Mouse (Mus musculus) telencephalon, adult 2 months (tissue): Measurements from ENCODE around the gene Rasgef1c.

Source experiments
- DNase-seq: peaks from one replicate; pipeline ENCODE4 v3.0.0-alpha.2; 2011; ENCODE audit warnings: low read depth, low spot score

Rasgef1c gene

DNA sequence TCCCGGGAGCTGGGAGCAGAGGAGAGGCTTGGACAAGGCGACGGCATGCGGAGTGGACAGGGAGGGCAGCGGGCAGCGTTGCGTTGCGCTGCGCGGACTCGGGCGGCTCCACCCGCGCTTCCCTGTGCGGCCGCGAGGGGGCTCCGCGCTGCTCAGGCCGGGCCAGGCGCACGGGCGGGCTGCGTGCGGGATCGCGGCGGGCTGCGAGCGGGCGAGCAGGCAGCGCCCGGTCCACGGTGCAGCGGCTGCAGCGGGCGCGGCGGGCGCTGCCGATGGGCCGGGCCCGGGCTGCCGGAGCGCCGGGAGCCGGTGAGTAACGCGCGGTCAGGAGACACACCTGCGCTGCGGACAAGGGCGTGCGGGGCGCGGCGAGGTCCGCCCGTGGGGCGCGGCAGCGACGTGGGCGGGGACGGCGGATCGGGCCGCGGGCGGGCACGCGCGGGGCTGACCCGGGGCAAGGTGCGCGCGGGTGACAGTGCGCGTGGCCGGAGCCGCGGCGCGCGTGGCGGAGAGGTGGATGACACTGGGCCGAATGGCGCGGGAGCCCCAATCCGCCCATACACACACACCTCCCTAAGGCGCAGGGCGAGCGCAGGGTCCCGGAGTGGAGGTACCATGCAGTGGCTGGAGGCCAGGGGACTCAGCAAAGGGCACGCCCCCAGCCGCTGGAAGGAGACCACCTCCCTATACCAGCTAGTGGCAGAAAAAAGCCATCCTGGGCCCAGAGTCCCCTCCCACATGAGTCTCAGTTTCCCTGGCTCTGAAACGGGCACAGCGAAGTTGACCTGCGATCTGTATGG, at the start of gene Rasgef1c:
Rasgef1c (plus strand) TSS at position 177 of the 800 bp plus-strand sequence.
- DNase-seq, result no peak

DNA sequence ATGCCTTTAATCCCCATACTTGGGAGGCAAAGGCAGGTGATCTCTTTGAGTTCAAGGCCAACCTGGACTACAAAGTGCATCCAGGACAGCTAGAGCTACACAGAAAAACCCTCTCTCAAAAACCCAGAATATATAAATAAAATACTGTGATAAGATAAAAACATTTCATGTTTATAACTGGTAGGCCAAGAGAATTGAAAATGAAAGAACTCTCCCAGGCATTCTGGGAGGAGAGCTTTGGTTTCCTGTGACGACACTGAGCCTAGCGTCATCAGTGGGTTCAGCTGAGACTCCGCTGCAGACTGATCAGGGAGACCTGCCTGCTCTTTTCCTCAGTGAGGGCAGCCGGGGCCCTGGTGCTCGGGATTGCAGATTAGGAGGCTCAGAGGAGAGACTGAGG, 46.5 kb upstream of the Rasgef1c start:
- no peak for DNase-seq

DNA sequence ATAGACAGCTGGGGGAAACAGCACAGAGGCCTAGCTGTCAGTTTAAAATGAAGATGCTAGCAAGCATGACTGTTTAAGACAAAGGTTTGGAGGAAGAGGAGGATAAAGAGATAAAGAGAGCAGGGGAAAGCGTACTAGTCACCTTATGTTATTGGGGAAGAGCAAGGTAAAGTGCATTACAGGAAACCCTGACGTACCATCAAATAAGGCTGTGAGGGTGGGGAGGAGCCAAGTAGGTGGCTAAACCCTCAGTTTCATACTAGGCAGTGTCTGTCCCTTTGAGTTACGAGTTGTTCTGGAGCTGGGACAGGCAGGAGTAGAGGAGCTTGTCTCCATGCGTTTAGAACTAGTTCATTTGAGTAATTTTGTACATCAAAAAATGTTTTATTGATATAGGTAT, 40.5 kb upstream of the Rasgef1c start:
- no peak for DNase-seq

DNA sequence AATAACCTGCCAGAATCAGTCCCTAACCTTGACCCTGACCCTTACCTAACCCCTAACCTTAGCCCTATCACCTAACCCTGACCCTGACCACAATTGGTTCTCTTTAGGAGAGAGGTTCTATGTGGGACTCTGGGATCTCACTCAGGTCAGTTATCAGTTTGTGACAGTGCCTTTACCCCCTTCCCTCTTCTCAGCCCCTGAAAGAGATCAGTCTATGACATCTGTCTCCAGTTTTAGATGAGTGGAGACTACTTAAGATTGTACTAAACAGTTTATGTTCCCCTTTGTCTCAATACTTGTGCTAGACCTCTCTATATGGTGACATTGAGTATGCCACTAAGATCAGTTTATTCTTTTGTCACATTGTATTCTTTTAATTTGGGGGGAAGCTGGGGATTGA, 37.7 kb upstream of the Rasgef1c start:
- no peak for DNase-seq

DNA sequence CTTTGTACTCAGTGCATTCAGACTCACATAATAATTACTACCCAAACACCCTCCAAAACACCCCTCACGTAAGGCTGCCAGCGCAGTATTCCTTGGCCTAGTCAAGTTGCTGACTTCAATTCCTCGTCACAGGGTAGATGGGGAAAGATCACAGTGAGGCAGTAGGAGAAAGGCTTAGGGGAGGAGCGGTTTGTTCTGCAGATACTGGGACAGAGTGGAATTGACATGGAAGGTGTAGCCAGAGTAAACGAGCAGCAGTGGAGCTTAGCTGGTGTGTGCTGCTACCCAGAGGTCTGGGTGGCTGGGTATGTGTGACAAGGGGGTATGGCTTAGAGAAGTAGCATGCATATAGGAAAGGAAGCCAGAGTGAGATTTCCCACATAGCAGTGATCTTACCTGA, 34.3 kb upstream of the Rasgef1c start:
- DNase-seq, result no peak

DNA sequence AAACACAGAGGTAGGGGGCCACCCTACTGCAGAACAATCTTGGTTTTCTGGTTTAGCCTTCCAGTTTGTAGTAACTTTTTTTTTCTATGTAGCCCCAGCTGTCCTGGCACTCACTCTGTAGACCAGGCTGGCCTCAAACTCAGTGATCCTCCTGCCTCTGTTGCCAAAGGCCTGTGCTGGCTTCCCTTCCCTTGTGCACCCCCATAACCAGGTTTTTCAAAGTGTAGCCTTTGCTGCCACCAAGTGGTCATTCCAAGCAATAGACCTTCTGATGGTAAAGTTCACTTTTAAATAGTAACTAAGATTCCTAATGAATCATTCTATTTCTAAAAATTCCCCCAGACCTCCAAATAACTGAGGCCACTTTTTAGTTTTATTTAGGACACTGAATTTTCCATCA, 31.9 kb upstream of the Rasgef1c start:
- no peak for DNase-seq

DNA sequence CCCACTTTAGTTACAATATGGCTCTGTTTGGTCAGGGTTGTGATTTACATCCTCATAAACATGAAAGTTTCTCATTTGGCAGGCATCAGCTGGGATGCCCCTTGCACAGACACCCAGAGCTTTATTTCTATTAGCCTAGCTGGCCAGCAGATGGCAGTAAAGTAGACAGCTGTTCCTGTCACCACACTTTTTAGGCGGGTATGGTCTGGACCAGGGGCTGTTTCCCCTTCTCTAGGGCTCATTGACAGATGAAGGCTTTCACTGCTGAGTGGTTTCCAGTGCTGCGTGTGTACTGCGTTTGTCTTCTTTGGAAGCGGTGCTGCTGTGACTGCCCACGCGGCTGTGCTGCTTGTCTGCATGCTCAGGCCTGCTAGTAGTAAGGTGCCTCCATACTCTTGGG, 29.7 kb upstream of the Rasgef1c start:
- DNase-seq, result no peak

DNA sequence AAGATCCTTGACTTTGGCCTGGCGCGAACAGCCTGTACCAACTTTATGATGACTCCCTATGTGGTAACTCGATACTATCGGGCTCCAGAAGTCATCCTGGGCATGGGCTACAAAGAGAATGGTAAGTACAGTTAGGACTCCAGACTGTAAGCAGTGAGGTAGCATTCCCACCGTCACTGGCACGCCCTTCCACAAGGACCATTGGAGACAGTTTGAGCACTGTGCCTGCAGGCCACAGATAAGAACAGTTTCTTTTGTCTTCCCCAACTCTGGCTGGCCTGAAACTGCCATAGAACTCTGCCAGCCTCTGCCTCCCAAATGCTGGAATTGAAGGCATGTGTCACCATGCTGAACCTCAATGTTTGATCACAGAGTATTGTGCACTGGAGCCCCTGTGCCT, 28.9 kb upstream of the Rasgef1c start:
- DNase-seq, result no peak

DNA sequence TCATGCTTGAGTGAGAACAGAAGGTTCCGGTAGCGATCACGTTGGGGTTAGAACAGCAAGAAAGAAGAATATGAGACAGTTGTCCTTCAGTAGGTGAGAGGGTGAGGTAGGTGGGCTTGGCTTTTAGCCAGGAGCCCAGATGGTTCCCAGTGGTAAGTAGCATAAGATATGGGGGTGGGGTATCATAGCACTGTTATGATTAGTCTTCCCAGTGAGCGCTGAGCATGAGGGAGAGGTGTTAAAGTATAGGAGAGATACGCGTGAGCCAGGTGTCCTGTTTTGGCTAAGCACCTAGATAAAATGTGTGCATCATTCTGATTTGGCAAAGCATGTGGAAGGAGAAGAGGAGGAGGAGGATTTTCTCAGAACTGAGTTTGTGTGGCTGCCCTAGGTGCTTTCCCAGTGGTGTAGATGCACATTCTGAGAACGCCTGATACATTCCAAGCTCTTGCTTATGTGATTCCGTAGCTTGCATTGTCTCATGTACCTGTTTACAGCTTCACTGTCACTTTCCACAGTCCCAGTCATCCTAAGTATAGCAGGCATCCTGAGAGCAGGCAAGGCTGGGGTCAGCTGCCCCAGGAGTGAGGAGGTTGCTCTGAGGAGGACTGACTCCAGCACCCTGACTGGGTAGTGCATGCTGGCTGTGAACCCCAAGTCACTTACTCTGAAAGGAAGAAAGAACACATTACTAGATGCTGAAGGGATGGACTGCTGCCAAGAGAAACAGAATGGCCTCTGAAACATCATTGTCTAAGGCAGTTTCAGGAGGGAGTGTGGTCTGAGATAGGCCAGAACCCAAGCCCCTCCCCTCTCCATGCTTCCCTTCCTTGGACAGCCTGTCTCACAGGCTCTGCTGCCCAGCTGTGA, 24.5 kb upstream of the Rasgef1c start:
- DNase-seq, result peak; percentile 64

DNA sequence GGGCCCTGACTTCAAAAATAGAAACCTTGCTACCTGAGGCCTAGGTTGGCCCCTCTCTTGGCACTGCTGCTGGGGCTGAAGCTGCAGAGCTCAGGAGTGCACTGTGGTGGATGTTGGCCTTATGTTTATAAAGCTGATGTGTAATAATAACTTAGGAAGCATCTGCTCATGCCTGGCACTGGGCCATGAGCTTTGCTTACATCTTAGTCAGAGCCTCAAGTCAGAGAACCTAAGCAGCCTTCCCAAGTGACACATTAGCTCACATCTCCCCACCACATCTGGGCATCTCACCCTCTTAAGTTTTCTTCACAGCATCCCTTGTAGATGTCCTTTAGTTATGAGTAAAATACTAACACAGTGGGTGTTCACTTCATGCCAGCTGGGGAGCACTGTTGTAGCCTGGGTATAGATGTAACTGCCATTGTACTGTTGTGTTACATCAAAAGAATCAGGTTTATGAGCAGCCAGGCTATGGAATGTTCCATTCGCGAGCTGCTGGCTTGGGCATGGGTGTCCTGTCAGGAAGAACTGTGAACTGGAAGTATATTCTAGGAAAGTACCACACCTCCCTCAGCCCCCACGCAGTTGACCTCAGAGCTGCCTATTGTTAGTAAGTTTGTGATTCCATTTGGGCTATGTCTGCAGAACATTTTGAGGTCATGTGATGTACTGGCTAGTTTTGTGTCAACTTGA, 21.5 kb upstream of the Rasgef1c start:
- peak; percentile 32 for DNase-seq

DNA sequence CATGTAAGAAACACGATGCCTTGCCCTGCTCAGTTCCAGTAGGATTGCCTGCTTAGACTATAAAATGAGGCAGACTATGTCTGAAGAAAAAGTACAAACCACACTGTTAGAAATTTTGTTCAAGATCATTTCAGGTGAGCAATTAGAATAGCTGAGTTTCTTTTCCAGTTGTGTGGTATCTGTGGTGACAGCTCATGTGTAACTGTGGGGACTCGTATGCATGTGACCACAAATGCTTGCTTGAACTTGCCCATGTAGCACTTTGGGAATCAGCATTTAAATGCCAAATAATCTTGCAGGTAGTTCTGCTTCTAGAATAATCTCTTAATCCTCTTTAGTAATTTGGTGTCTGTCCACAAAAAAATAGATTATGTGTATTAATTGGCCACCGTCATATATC, 18.2 kb upstream of the Rasgef1c start:
- DNase-seq, result no peak

DNA sequence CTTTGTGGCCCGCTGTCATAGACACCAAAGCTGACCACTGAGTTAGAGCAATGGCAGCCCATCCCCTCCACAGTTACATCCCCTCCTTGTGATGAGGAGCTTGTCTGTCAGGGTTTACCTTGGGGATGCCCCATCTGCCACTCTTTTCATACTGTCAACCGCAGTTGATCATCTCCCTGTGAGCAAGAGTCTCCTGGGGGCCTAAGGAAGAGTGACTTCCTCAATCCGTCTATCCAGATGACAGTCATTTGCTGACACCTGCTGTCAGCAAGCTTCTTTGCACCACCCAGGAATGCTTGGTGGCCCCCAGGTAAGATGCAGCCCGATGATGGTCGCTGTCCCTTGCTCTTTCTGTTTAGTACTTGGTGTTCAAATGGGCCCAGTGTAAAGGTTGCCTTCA, 13.2 kb upstream of the Rasgef1c start:
- no peak for DNase-seq

DNA sequence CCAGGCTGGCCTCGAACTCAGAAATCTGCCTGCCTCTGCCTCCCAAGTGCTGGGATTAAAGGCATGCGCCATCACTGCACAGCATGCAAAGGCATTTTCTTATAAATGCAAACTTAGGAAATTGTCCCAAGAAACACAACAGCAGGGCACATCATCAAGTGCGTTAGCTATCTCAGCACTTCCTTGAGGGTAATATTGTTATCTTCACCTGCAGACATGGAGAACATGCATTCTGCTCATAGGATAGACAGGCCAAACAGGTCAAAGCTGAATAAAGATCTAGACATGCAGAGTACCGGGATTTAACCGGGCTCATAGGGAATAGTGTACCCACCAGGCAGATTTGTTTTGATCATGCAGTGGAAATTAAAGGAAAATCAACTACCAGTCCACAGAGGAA, 9.6 kb upstream of the Rasgef1c start:
- DNase-seq, result no peak

DNA sequence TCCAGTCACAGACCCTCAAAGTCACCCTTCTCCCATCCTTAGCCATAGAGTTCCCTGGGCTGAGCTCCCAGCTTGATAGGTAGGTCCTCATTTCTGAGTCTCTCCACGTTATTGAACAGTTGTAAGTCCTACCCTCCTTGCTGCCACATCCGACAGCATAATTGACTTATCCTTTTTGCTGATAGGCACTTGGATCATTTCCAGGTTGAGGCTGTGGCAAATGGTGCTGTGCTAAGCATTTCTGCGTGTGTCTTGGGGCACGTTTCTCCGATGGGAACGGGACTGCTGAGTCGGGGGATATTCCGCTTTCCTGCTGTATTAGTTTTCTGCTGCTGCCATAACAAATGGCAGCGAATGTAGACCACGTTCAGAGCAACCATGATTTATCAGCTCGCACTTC, 7.8 kb upstream of the Rasgef1c start:
- DNase-seq, result no peak

DNA sequence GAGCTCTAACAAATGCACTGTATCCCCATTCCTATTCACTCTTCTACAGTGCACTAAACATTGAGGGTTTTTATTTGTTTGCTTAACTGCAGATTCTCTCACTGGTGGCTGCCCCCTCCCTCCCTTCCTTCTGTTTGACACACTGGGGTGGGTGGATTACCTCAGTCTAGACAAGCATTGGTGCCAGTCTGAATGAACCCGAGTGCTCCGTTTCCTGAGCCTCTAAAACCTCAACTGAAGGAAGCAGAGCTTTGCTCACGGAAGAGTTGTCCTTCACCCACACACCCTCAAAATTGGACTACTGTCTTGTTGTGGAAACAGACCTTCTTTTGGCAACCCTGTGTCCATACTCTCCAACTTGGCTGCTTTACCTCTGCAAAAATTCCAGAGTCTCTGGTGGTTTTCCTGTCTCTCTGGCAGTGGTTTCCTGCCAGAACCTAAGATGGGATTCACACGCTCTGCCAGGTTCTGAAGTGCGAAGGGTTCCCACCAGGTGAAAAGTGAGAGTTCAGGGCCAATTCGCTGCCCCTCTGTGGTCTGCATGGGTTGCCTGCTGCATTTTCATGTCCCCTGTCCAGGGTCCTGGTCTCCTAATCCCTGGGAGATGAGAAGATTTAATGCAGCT, 5.6 kb upstream of the Rasgef1c start:
- peak; percentile 21 for DNase-seq

DNA sequence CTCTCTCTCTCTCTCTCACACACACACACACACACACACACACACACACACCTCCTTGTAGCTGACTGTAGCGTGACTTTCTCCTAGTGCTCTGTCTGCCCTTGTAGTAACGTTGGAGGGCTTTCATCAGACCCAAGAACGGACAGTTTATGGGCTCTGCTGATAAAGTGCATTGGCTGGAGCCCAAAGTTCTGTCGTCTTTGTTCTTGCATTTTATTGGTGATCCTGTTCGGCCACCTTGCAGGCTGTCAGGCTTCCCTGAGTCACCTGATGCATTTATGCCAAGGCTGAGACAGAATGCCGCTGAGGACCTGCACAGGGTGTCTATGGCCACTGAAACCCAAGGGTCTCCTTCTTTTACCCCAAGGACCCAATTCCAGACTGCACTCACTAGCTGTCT, 1.6 kb upstream of the Rasgef1c start:
- no peak for DNase-seq

DNA sequence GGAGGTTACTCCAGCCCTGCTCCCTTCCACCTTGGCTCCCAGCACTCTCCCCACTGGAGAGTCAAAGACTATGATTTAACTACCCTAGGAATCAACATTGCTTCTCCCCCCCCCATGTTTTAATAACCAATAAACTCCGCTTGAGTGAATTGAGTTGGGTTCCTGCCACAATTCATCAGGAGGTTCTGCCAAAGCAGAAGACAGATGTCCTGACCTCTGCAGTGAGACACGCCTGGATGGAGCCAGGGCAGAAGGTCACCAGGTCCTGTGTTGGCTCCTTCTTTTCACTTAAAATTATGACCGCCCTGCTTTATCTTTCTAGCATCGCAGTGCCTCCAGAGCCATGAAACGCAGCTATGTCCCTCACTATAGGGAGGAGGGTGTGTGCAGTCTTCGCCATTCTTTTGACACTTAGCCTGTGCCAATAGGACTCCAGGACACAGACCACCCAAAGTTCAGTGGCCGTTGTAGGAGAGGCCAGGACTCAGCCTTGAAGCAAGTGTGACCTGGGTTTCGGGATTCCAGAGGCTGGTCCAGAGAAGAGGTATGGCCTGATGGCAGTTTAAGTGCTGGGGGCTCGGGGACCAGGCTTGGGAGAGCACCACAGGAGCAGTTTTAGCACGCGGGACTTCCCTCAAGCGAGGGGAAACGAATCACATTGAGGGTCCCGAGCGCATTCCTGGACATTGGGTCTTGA, 525 bp upstream of the Rasgef1c start:
- no peak for DNase-seq

DNA sequence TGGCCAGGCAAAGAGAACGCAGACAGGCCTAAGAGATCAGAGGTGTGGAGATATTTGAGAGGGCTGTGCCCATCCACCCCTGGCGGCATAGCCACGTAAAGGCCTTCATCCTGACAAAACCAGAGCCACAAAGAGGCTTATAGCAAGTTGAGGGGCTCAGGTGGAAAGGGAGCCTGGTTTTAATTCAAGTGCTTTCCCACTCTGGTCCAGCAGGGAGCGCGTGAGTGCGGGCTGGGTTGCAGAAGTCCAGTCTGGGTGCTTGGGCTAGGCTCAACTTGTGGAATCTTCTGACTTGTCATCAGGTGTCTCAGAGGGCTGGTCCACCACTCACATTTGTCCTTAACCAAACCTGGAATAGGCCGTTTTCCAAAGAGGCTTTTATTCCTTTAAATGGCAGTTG, 1.7 kb downstream of the Rasgef1c start:
- no peak for DNase-seq

DNA sequence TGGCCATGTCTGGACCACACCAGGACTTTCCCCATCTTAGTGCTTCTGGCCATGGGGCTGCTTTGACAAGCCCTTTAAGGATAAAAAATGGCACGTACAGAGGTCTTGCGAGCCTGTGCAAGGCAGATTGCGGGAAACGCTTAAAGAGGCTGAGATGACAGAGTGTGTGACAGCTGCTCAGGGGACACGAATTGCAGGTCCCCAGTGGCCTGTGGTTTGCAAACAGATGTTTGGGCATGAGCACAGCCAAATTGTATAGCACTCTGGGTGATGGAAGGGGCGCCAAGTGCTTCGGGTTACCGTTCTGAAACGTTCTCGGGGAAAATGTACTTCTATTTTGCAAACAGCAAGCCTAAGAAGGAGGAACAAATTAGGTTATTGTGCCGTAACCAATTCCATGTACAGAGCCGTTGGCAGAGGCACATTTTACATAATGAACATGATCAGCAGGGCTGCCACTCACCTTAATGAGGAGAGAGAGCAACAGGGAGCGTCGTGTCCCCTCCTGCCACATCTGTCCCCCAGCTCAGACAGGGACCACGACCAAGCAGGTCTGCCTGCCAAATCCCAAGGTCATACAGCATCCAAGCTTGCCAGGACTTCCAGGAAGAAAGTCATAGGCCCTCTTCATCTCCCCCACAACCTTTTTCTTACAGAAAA, 17.0 kb downstream of the Rasgef1c start:
- DNase-seq, result no peak

DNA sequence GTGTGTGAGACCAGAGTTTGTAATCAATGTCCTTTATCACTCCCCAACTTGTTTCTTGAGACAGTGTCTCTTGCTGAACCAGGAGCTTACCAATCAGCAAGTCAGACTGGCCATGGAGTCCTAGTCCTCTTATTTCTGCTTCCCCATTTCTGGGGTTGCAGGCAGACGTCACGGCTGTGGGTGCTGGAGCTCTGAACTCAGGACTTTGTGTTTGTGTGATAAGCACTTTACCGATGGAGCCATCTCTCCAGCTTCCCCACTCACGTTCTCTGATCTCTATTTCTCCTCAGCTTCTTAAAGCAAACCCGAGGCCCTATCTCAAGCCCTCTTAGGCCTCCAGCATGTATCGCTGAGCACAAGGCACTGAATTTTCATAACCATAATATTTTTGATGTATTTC, 17.7 kb downstream of the Rasgef1c start:
- no peak for DNase-seq

DNA sequence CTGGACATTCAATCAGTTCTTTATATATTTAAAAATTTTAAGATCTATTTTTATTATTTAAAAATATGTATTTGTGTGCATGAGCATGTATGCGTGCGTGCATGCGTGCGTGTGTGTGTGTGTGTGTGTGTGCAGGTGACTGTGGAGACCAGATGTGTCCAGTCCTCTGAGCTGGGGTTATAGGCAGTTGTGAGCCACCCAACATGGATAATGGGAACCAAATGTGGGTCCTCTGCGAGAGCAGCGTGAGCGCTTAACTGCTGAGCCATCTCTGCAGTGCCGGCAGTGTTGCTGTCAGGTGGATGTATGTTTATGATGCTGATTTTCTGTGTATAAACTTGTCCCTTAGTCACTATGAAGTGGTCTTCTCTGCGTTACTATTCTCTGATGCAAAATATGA, 21.9 kb downstream of the Rasgef1c start:
- DNase-seq, result no peak
